Mouse (Mus musculus): ENCODE measurements at regions not wholly inside any gene's neighbourhood (a gene's known extent, or its start where the extent isn't known, plus 50 kb on each side); places are given as distances from the start of the nearest gene placed in this dataset.
A peak's percentile ranks its signal among the peaks of the same experiment; 100 is the strongest.
"Not testable (repeated sequence)": the region's sequence is repeated elsewhere in the genome, so short reads cannot be mapped to it uniquely, and the experiment has no call there.

DNA sequence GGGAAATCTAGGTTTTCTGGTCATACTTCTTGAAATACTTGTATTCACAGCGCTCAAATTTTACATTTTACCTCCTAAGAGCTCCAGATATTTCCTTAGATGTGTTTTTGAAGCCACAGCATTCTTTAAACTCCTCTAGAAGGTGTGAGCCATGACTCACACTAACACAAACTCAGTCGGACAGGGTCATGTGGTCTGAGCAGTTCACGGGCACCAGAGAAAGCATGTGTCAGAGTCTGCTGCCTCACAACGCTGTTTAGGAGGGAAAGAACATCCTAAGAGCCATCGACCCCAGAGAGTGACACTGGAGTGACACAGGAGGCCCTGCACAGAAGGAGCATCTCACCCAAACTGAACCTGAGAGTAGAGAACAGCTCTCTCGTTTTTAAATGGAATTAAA is 332.2 kb downstream of the Lrig3 start:
- Histone ChIP-seq H3K4me3 (ENCODE audit: low read depth, low read length) (no peak overlapping the region), H3K4me2 (ENCODE audit: low read length) (no peak overlapping the region), H3K4me1 (ENCODE audit: control insufficient read depth, insufficient read depth, low read length) (no peaks in the 10 kb centered on the region), H3K27ac (ENCODE audit: low read length) (no peak overlapping the region), H3K36me3 (ENCODE audit: control insufficient read depth, insufficient read depth, low read length) (no peaks in the 10 kb centered on the region), H3K27me3 (ENCODE audit: control insufficient read depth, insufficient read depth, low read depth, low read length) (no peaks in the 10 kb centered on the region), H3K9me3 (replicated peaks; ENCODE audit: control insufficient read depth, low read length, poor library complexity, severe bottlenecking) (no peaks in the 10 kb centered on the region), H3K9ac (ENCODE audit: low read depth, low read length) (no peak overlapping the region)
- no peak for ATAC-seq
- 84% methylated on average over 6 of the region's 6 CpGs for WGBS

DNA sequence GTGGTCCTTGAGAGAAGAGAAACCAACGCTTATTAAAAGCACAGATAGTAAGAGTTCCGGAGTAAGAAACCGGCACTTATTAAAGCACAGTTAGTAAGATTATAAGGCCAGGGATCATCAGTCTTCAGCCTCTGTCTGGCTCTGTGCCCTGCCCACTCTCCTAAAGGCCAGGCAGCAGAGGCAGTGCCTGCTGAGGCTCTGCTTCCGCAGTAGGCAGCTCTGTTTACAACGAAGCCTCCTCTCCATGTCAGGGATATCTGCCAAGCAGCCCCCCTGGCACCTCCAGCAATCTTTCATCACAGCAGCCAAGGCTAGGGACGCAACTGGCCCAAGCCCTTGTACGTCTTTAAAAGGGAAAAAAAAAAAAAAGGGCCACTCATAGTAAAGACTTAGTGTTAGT is 329.9 kb downstream of the Lrig3 start:
- Histone ChIP-seq H3K4me2 (ENCODE audit: low read length) (no peak overlapping the region), H3K4me1 (ENCODE audit: control insufficient read depth, insufficient read depth, low read length) (no peaks in the 10 kb centered on the region), H3K9ac (ENCODE audit: low read depth, low read length) (no peak overlapping the region), H3K4me3 (ENCODE audit: low read depth, low read length) (no peak overlapping the region), H3K27me3 (ENCODE audit: control insufficient read depth, insufficient read depth, low read depth, low read length) (no peaks in the 10 kb centered on the region), H3K27ac (ENCODE audit: low read length) (no peak overlapping the region), H3K9me3 (replicated peaks; ENCODE audit: control insufficient read depth, low read length, poor library complexity, severe bottlenecking) (no peaks in the 10 kb centered on the region), H3K36me3 (ENCODE audit: control insufficient read depth, insufficient read depth, low read length) (no peaks in the 10 kb centered on the region)
- 72% methylated on average over 7 of the region's 7 CpGs for WGBS
- ATAC-seq = no peak

DNA sequence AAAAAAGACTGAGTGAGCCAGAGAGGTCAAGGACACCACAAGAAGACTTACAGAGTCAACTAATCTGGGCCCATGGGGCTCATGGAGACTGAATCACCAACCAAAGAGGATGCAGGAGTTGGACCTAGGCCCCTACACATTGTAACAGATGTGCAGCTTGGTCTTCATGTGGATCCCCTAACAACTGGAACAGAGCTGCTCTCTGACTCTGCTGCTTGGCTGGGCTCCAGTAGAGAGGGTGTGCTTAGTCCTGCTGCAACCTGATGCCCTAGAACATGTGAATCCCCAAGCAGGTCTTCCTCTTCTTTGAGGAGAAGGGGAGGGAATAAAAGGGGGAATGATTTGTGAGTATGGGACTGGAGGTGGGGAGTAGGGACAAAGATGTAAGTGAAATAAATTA is 325.8 kb downstream of the Lrig3 start:
- no peak overlapping the region for H3K9ac ChIP-seq (ENCODE audit: low read depth, low read length)
- H3K4me1 ChIP-seq (ENCODE audit: control insufficient read depth, insufficient read depth, low read length) = no peaks in the 10 kb centered on the region
- no peak overlapping the region for H3K4me2 ChIP-seq (ENCODE audit: low read length)
- no peaks in the 10 kb centered on the region for H3K9me3 ChIP-seq (replicated peaks; ENCODE audit: control insufficient read depth, low read length, poor library complexity, severe bottlenecking)
- H3K27me3 ChIP-seq (ENCODE audit: control insufficient read depth, insufficient read depth, low read depth, low read length) = no peaks in the 10 kb centered on the region
- no peak for ATAC-seq
- H3K27ac ChIP-seq (ENCODE audit: low read length) = no peak overlapping the region
- no peak overlapping the region for H3K4me3 ChIP-seq (ENCODE audit: low read depth, low read length)
- no peaks in the 10 kb centered on the region for H3K36me3 ChIP-seq (ENCODE audit: control insufficient read depth, insufficient read depth, low read length)

DNA sequence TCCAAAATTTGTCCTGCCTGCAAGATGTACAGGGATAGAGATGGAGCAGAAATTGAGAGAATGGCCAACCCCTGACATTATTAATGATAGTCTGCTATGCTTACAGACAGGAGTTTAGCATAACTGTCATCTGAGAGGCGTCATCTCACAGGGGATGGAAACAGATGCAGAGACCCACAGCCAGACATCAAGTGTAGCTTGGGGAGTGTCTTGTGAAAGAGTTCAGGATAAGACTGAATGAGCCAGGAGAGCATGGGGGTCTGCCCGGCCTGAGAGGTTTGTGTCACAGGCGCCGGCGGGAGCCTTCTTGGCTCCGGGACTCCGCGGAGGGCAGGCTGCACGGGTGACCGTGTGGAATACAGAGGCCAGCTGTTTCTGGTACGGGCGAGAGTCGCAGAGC is 319.1 kb downstream of the Lrig3 start:
- WGBS = 90% methylated on average over 6 of the region's 13 CpGs
- not testable (repeated sequence) for H3K4me2 ChIP-seq (ENCODE audit: low read length); H3K27ac ChIP-seq (ENCODE audit: low read length); H3K9me3 ChIP-seq (replicated peaks; ENCODE audit: control insufficient read depth, low read length, poor library complexity, severe bottlenecking); H3K9ac ChIP-seq (ENCODE audit: low read depth, low read length); H3K4me1 ChIP-seq (ENCODE audit: control insufficient read depth, insufficient read depth, low read length); H3K27me3 ChIP-seq (ENCODE audit: control insufficient read depth, insufficient read depth, low read depth, low read length); ATAC-seq; H3K36me3 ChIP-seq (ENCODE audit: control insufficient read depth, insufficient read depth, low read length); H3K4me3 ChIP-seq (ENCODE audit: low read depth, low read length)

DNA sequence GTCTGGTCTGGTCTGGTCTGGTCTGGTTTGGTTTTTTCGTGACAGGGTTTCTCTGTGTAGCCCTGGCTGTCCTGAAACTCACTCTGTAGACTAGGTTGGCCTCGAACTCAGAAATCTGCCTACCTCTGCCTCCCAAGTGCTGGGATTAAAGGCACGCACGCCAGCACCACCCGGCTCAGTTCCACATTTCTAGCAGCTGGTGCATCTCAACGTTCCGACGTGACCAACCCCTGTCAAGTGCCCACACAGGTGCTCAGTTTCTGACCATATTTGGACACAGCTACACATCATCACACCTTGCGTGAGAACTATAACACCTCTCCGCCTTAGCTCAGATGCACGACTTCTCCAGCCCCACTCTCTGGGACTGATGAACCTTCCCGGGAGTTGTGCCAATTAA is 304.4 kb downstream of the Lrig3 start:
- Histone ChIP-seq H3K4me2 (ENCODE audit: low read length) (no peak overlapping the region), H3K9ac (ENCODE audit: low read depth, low read length) (no peak overlapping the region), H3K27me3 (ENCODE audit: control insufficient read depth, insufficient read depth, low read depth, low read length) (no peaks in the 10 kb centered on the region), H3K9me3 (replicated peaks; ENCODE audit: control insufficient read depth, low read length, poor library complexity, severe bottlenecking) (no peaks in the 10 kb centered on the region), H3K36me3 (ENCODE audit: control insufficient read depth, insufficient read depth, low read length) (no peaks in the 10 kb centered on the region), H3K27ac (ENCODE audit: low read length) (no peak overlapping the region), H3K4me3 (ENCODE audit: low read depth, low read length) (no peak overlapping the region), H3K4me1 (ENCODE audit: control insufficient read depth, insufficient read depth, low read length) (no peaks in the 10 kb centered on the region)
- ATAC-seq = no peak
- 95% methylated on average over 12 of the region's 12 CpGs for WGBS

DNA sequence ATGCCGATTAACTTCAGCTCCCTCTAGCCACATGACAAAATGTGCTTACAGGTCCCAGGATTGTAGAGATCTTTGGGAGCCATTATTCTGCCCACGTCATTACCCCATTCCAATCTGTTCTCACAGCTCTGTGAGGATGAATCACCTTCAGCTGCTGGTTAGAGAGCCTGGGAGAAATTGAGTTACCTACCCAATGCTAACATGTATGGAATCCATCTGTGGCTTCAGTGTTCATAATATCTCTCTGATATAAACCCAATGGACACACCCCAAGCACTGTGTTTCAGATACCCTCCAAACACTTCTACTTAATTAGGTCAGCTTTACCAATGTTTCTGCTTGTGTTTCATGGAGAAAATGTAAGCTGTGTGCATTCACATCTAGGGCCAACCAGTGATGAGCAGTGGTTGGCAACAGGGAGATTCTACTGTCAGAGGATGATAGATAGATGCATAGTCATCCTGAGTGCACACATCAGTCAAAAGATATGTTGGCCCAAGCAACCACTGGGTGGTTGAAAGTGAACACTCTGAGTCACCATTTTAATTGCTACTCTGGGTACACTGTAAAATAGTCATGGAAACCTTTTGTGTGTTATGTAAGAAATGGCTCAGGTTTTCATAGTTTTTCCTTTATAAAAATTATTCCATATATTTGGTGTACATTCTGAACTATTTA is 301.5 kb downstream of the Lrig3 start:
- H3K27me3 ChIP-seq (ENCODE audit: control insufficient read depth, insufficient read depth, low read depth, low read length) = no peaks in the 10 kb centered on the region
- H3K9ac ChIP-seq (ENCODE audit: low read depth, low read length) = no peak overlapping the region
- no peak overlapping the region for H3K27ac ChIP-seq (ENCODE audit: low read length)
- no peaks in the 10 kb centered on the region for H3K36me3 ChIP-seq (ENCODE audit: control insufficient read depth, insufficient read depth, low read length)
- no peak overlapping the region for H3K4me3 ChIP-seq (ENCODE audit: low read depth, low read length)
- no peak for ATAC-seq
- no peaks in the 10 kb centered on the region for H3K4me1 ChIP-seq (ENCODE audit: control insufficient read depth, insufficient read depth, low read length)
- no peak overlapping the region for H3K4me2 ChIP-seq (ENCODE audit: low read length)
- no peaks in the 10 kb centered on the region for H3K9me3 ChIP-seq (replicated peaks; ENCODE audit: control insufficient read depth, low read length, poor library complexity, severe bottlenecking)
- WGBS = 93% methylated on average over 2 of the region's 2 CpGs

DNA sequence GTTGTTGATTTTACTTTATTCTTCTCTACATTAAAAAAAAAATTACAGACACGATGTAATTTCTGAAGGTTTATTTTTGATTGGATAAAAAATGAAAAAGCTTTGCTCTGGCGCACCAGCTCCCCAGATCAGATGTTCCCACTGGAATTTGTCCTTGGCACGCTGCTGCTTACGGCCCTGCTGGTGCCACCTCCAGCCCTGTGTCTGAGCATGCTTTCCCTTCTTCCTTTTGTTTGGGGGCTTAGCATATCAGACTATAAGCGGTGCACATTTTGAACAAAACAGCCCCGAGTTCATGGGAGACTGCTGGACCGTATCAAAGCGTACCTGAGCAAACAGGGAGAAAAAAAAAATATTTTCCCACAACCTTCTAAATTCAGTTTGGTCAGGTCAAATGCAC is 291.2 kb downstream of the Lrig3 start:
- no peak overlapping the region for H3K4me3 ChIP-seq (ENCODE audit: low read depth, low read length)
- 31% methylated on average over 8 of the region's 8 CpGs for WGBS

DNA sequence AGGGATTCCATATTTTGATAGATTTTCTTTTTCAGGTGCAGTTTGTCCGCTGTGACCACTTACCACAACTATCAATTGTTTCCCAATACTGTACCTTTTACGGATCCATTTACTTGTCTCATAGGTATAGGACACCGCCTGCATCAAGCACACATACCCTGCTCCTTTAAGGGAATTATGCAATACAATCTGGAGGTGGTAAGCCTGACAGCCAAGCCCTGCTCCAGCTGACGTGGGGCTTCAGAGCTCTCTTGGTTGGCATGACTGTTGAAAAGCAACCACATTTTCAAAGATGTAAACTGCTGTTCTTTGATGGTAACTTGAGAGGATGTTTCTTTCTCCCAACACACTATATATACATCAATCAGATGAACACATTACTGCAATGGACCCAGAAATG is 288.2 kb downstream of the Lrig3 start:
- H3K9ac ChIP-seq (ENCODE audit: low read depth, low read length) = no peak overlapping the region
- peaks cover 4% of the 10 kb centered on the region; the same call in 1 of the 2 replicates for H3K4me1 ChIP-seq (ENCODE audit: control insufficient read depth, insufficient read depth, low read length)
- ATAC-seq = no peak
- no peaks in the 10 kb centered on the region for H3K36me3 ChIP-seq (ENCODE audit: control insufficient read depth, insufficient read depth, low read length)
- H3K9me3 ChIP-seq (replicated peaks; ENCODE audit: control insufficient read depth, low read length, poor library complexity, severe bottlenecking) = no peaks in the 10 kb centered on the region
- H3K27ac ChIP-seq (ENCODE audit: low read length) = no peak overlapping the region
- H3K27me3 ChIP-seq (ENCODE audit: control insufficient read depth, insufficient read depth, low read depth, low read length) = no peaks in the 10 kb centered on the region
- 87% methylated on average over 4 of the region's 4 CpGs for WGBS
- no peak overlapping the region for H3K4me3 ChIP-seq (ENCODE audit: low read depth, low read length)
- H3K4me2 ChIP-seq (ENCODE audit: low read length) = no peak overlapping the region

More for the DNA sequence above, 291.2 kb downstream of the Lrig3 start:
- Histone ChIP-seq H3K27me3 (ENCODE audit: control insufficient read depth, insufficient read depth, low read depth, low read length) (no peaks in the 10 kb centered on the region), H3K9ac (ENCODE audit: low read depth, low read length) (no peak overlapping the region), H3K27ac (ENCODE audit: low read length) (no peak overlapping the region), H3K9me3 (replicated peaks; ENCODE audit: control insufficient read depth, low read length, poor library complexity, severe bottlenecking) (no peaks in the 10 kb centered on the region), H3K4me2 (ENCODE audit: low read length) (peak overlapping the region; percentile 2; the same call in 1 of the 2 replicates), H3K4me1 (ENCODE audit: control insufficient read depth, insufficient read depth, low read length) (peaks cover 4% of the 10 kb centered on the region; the same call in 1 of the 2 replicates), H3K36me3 (ENCODE audit: control insufficient read depth, insufficient read depth, low read length) (no peaks in the 10 kb centered on the region)
- ATAC-seq = no peak

DNA sequence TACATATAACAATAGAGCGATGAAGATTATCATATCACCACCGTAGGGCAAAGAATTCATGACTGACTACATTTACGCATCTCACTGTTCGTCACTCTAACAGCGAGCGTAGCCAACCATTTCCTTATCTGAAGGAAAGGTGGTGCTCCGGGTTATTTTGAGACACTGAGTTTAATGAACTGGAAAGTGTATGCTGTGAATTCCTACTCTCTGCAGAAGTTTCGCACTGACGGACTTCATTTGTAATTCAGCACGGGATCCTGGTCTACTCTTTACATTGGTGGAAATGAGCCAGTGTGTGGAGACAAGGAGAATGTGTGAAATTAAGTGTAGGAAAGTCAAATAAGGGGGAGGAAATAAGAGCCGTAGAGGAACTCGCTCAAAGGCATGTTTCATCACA is 283.2 kb downstream of the Lrig3 start:
- 68% methylated on average over 12 of the region's 12 CpGs for WGBS
- Histone ChIP-seq H3K4me2 (ENCODE audit: low read length) (no peak overlapping the region), H3K27me3 (ENCODE audit: control insufficient read depth, insufficient read depth, low read depth, low read length) (no peaks in the 10 kb centered on the region), H3K4me3 (ENCODE audit: low read depth, low read length) (no peak overlapping the region), H3K4me1 (ENCODE audit: control insufficient read depth, insufficient read depth, low read length) (no peaks in the 10 kb centered on the region), H3K9me3 (replicated peaks; ENCODE audit: control insufficient read depth, low read length, poor library complexity, severe bottlenecking) (no peaks in the 10 kb centered on the region; the same call in 1 of the 2 replicates), H3K9ac (ENCODE audit: low read depth, low read length) (no peak overlapping the region), H3K27ac (ENCODE audit: low read length) (no peak overlapping the region), H3K36me3 (ENCODE audit: control insufficient read depth, insufficient read depth, low read length) (no peaks in the 10 kb centered on the region)
- ATAC-seq = no peak
